Mouse (Mus musculus) liver, adult 2 months (tissue): ENCODE measurements around the gene Slc17a9.

ENCODE experiments used
- CTCF ChIP-seq: fragments of 200-500 bp; IDR thresholded peaks from 2 replicates; pipeline ENCODE4 v1.5.1; 2011; ENCODE audit warnings: low read depth, low read length, control low read depth
- POLR2A ChIP-seq: fragments of 200-500 bp; IDR thresholded peaks from 2 replicates; pipeline ENCODE4 v1.6.1; 2011; ENCODE audit warnings: low read length, control low read depth; ENCODE audit not compliant: insufficient read depth; ENCODE audit errors: extremely low read depth

- TF ChIP-seq POLR2A, result no peak
- TF ChIP-seq CTCF, result no peak
Observed at GRCm38 (mm10) chr2:180703645-180704359, 21.3 kb upstream of the Slc17a9 start.
